ENCODE assay signal across 17 mouse cellular contexts in the genomic region with DNA sequence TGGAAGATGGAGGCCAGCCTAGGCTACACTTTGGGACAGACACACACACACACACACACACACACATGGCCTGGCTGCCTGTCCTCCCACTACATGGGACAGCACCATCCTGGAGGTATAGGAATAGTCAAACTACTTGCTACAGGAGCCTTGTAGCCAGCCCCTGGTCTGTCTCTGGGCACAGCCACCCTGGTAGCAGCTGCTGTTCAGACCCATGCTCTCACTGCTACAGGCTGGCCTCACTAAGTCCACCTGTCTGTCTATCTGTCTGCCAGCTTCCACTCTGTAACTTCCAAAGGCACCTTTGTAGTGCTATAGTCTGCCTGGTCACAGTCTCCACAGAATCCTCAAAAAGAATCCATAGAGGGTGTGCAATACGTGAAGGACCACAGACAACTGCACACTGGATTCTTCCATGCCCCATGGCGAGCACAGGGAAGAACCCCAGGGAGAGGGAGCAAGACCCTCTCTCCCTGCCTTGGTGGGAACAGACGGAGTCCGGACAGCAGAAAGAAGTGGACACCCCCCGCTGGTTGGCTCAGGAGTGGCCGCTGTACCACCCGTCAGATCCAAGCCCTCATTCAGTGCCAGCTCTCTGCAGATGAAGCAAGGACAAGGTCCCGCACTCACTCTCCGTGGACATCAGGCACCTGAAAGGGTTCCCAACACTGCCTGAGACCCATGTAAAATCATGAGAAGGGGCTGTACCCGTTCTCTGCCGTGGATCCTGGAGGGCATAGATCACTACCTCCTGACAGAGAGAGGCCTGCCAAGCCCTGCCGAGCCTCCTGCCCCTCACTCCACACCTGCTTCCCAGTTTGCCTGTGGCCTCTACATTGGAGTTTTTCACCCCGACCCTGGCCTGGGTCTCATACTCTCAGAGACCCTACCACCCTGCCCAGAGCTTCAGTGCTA. TPM values are rescaled to one million over a fixed set of nuclear protein-coding genes. Genes with fewer than 3 reads are reported as not detected.
DNase-seq lines count a peak whose midpoint lies in the region; ATAC-seq and TF ChIP-seq lines count a peak whose summit lies in the region.
"Had no signal": no experiment of that assay in that cellular context is flagged by ENCODE, and none has a peak within 500 bp of the region (broad histone marks: within the 10 kb centered on the region; RNA-seq: fewer than 3 reads in every experiment).

No protein-coding gene starts in this region.

- TF ChIP-seq CTCF in kidney, postnatal 0 days (IDR thresholded peaks at IDR 0.05; ENCODE audit: low read depth): no peak
- no peak for TF ChIP-seq CTCF in intestine, postnatal 0 days (IDR thresholded peaks at IDR 0.05; ENCODE audit: low read depth)

- WGBS in kidney, postnatal 0 days: 78% methylated on average over 13 of the region's 13 CpGs
- 84% methylated on average over 13 of the region's 13 CpGs for WGBS in intestine, postnatal 0 days

- H3K9me3 ChIP-seq in kidney, postnatal 0 days (replicated peaks; ENCODE audit: low read length): no peaks in the 10 kb centered on the region
- H3K9me3 ChIP-seq in intestine, postnatal 0 days (ENCODE audit: control insufficient read depth): no peaks in the 10 kb centered on the region
- H3K9me3 ChIP-seq: heart, embryonic 15.5 days; liver, embryonic 15.5 days; neural tube, embryonic 12.5 days; stomach, embryonic 15.5 days had no signal

- no peaks in the 10 kb centered on the region for H3K27me3 ChIP-seq in kidney, postnatal 0 days (ENCODE audit: insufficient read depth, low read length)
- H3K27me3 ChIP-seq in intestine, postnatal 0 days (replicated peaks; ENCODE audit: control insufficient read depth, insufficient read depth, low read length): no peaks in the 10 kb centered on the region
- H3K27me3 ChIP-seq: heart, embryonic 15.5 days; liver, embryonic 15.5 days; neural tube, embryonic 12.5 days; stomach, embryonic 15.5 days had no signal

- H3K4me1 ChIP-seq in kidney, postnatal 0 days (replicated peaks; ENCODE audit: insufficient read depth, low read length): peaks cover 44% of the 10 kb centered on the region
- peaks cover 25% of the 10 kb centered on the region for H3K4me1 ChIP-seq in intestine, postnatal 0 days (replicated peaks; ENCODE audit: control insufficient read depth, insufficient read depth, low read length)

- no peak overlapping the region for H3K4me3 ChIP-seq in kidney, postnatal 0 days (replicated peaks; ENCODE audit: low read depth, low read length)
- no peak overlapping the region for H3K4me3 ChIP-seq in intestine, postnatal 0 days (ENCODE audit: low read depth, low read length)
- H3K4me3 ChIP-seq: heart, embryonic 15.5 days; liver, embryonic 15.5 days; neural tube, embryonic 12.5 days; stomach, embryonic 15.5 days had no signal

- H3K36me3 ChIP-seq in kidney, postnatal 0 days (ENCODE audit: insufficient read depth, low read length): peaks cover 10% of the 10 kb centered on the region; the same call in 1 of the 2 replicates
- peaks cover 24% of the 10 kb centered on the region for H3K36me3 ChIP-seq in intestine, postnatal 0 days (ENCODE audit: control insufficient read depth, insufficient read depth)
- H3K36me3 ChIP-seq: neural tube, embryonic 12.5 days; stomach, embryonic 15.5 days had no signal

- no peak overlapping the region for H3K9ac ChIP-seq in kidney, postnatal 0 days (ENCODE audit: low read depth, low read length)
- H3K9ac ChIP-seq in intestine, postnatal 0 days (ENCODE audit: low read depth, low read length): 0 out of 2 replicates have a peak overlapping the region, but pooled peaks have one; percentile 3
- H3K9ac ChIP-seq: heart, embryonic 15.5 days; liver, embryonic 15.5 days; neural tube, embryonic 12.5 days; stomach, embryonic 15.5 days had no signal

- peak; percentile 5 for DNase-seq in gastrocnemius, adult 18-20 months (ENCODE audit: low spot score)
- no peak for DNase-seq in gastrocnemius, adult 8-10 months (ENCODE audit: low spot score in 2 of 2)
- no peak for DNase-seq in kidney, postnatal 0 days (ENCODE audit: low spot score)
- DNase-seq in kidney, postnatal 14 days: no peak
- peak; percentile 64 for DNase-seq in cerebellum, adult 9-11 months
- DNase-seq in urinary bladder, postnatal 25 days (ENCODE audit: low spot score): no peak
- no peak for DNase-seq in layer of hippocampus, adult 11-12 months (ENCODE audit: low spot score)
- DNase-seq: adrenal gland, postnatal 25 days; layer of hippocampus, postnatal 36 days; lung, postnatal 14 days; spleen, adult 18-20 months had no signal

- H3K4me2 ChIP-seq in kidney, postnatal 0 days (ENCODE audit: low read length): no peak overlapping the region
- H3K4me2 ChIP-seq in intestine, postnatal 0 days (replicated peaks; ENCODE audit: low read depth): no peak overlapping the region
- H3K4me2 ChIP-seq: heart, embryonic 15.5 days; neural tube, embryonic 12.5 days; stomach, embryonic 15.5 days had no signal

- ATAC-seq in kidney, postnatal 0 days (replicated peaks; ENCODE audit: low FRiP score, low read depth): no peak
- ATAC-seq in intestine, postnatal 0 days: no peak

- peak overlapping the region; percentile 76; the same call in 1 of the 2 replicates for H3K27ac ChIP-seq in kidney, postnatal 0 days
- H3K27ac ChIP-seq in intestine, postnatal 0 days (ENCODE audit: low read depth, low read length): no peak overlapping the region; the same call in 1 of the 2 replicates
- H3K27ac ChIP-seq: neural tube, embryonic 12.5 days had no signal

RNA-seq across cellular contexts. Expression of gene H6pd, which starts 16.8 kb away (rescaled TPM):
- total RNA-seq in gastrocnemius, adult 18-20 months (2021): 10 to 100 TPM; 45.5 to 56.8 TPM
- total RNA-seq in gastrocnemius, adult 8-10 months (2022): 10 to 100 TPM; 47.5 to 82.4 (median 65.4) TPM
- 27.2 and 27.8 TPM in 2 replicates for polyA plus RNA-seq in kidney, postnatal 0 days (2015; fragmentation: Nextera tagmentation; extraction: Ambion mirVana)
- 33.1 and 37.5 TPM in 2 replicates for polyA plus RNA-seq in intestine, postnatal 0 days (2015; fragmentation: Nextera tagmentation; extraction: Ambion mirVana)

RNA-seq across cellular contexts. Expression of gene Spsb1, which starts 37.2 kb away (rescaled TPM):
- total RNA-seq in gastrocnemius, adult 18-20 months (2021): 1 to 10 TPM; 5.9 to 9.6 TPM
- total RNA-seq in gastrocnemius, adult 8-10 months (2022): 10 to 100 TPM in 1 of 4 experiments, 1 to 10 TPM in 3; 3.6 to 10.5 (median 4.7) TPM
- 10.7 and 11.6 TPM in 2 replicates for polyA plus RNA-seq in kidney, postnatal 0 days (2015; fragmentation: Nextera tagmentation; extraction: Ambion mirVana)
- 26.4 and 26.5 TPM in 2 replicates for polyA plus RNA-seq in intestine, postnatal 0 days (2015; fragmentation: Nextera tagmentation; extraction: Ambion mirVana)
- total RNA-seq: granulocyte monocyte progenitor cell, adult 5-6 weeks had no signal

Comparison
In these comparisons a context has a peak if more than half of its experiments do, and no peak if none do; other contexts are left out.
1. DNase-seq: peak in gastrocnemius, adult 18-20 months (single experiment) and cerebellum, adult 9-11 months (single experiment); none in gastrocnemius, adult 8-10 months (0 of 2), kidney, postnatal 0 days (single experiment), kidney, postnatal 14 days (single experiment), urinary bladder, postnatal 25 days (single experiment) and layer of hippocampus, adult 11-12 months (single experiment).